Mouse (Mus musculus) splenic B cell, adult 2 months (primary cell): ENCODE data around the gene Phf3.

ENCODE experiments used
- DNase-seq: peaks from one replicate; pipeline ENCODE4 v3.0.0-alpha.2; 2011; ENCODE audit warnings: low read depth, low spot score
- H3K27me3 ChIP-seq: 2 replicates; pipeline ENCODE4 v1.6.1; 2012; ENCODE audit warnings: mild to moderate bottlenecking, low read length, moderate library complexity, mixed read lengths; ENCODE audit not compliant: control insufficient read depth, poor library complexity, insufficient read depth, severe bottlenecking
- H3K36me3 ChIP-seq: 2 replicates; pipeline ENCODE4 v1.6.1; 2012; ENCODE audit warnings: mild to moderate bottlenecking, low read length, moderate library complexity, mixed read lengths; ENCODE audit not compliant: control insufficient read depth, poor library complexity, insufficient read depth, severe bottlenecking

Gene Phf3

GRCm38 (mm10) chr1:30852518-30852917 is 21.2 kb downstream of the Phf3 start:
- Histone ChIP-seq H3K27me3 (no peaks in the 10 kb centered on the region), H3K36me3 (no peaks in the 10 kb centered on the region; the same call in 1 of the 2 replicates)
- DNase-seq = no peak

GRCm38 (mm10) chr1:30851920-30852319 is 21.8 kb downstream of the Phf3 start:
- H3K36me3 ChIP-seq = no peaks in the 10 kb centered on the region; the same call in 1 of the 2 replicates
- DNase-seq = no peak
- H3K27me3 ChIP-seq = no peaks in the 10 kb centered on the region

GRCm38 (mm10) chr1:30850906-30851305 is 22.8 kb downstream of the Phf3 start:
- no peaks in the 10 kb centered on the region for H3K27me3 ChIP-seq
- no peaks in the 10 kb centered on the region; the same call in 1 of the 2 replicates for H3K36me3 ChIP-seq
- DNase-seq = no peak

GRCm38 (mm10) chr1:30849955-30850354 is 23.8 kb downstream of the Phf3 start:
- Histone ChIP-seq H3K27me3 (no peaks in the 10 kb centered on the region), H3K36me3 (no peaks in the 10 kb centered on the region; the same call in 1 of the 2 replicates)
- DNase-seq = no peak

GRCm38 (mm10) chr1:30847706-30848105 is 26.0 kb downstream of the Phf3 start:
- Histone ChIP-seq H3K27me3 (no peaks in the 10 kb centered on the region), H3K36me3 (no peaks in the 10 kb centered on the region; the same call in 1 of the 2 replicates)
- DNase-seq = no peak

GRCm38 (mm10) chr1:30839662-30840061 is 34.1 kb downstream of the Phf3 start:
- peaks cover 2% of the 10 kb centered on the region; the same call in 1 of the 2 replicates for H3K36me3 ChIP-seq
- no peak for DNase-seq
- no peaks in the 10 kb centered on the region for H3K27me3 ChIP-seq

- no peak for DNase-seq
- Histone ChIP-seq H3K36me3 (peaks cover 2% of the 10 kb centered on the region; the same call in 1 of the 2 replicates), H3K27me3 (no peaks in the 10 kb centered on the region)
These were observed 38.2 kb downstream of the Phf3 start for GRCm38 (mm10) chr1:30835512-30835911.

GRCm38 (mm10) chr1:30832778-30833177 is 40.9 kb downstream of the Phf3 start:
- Histone ChIP-seq H3K36me3 (peaks cover 5% of the 10 kb centered on the region), H3K27me3 (no peaks in the 10 kb centered on the region)
- no peak for DNase-seq

GRCm38 (mm10) chr1:30819414-30819813 is 54.3 kb downstream of the Phf3 start:
- Histone ChIP-seq H3K27me3 (no peaks in the 10 kb centered on the region), H3K36me3 (peaks cover 18% of the 10 kb centered on the region)
- no peak for DNase-seq

- DNase-seq = no peak
- Histone ChIP-seq H3K36me3 (peaks cover 32% of the 10 kb centered on the region), H3K27me3 (no peaks in the 10 kb centered on the region)
These were observed 58.1 kb downstream of the Phf3 start for GRCm38 (mm10) chr1:30815609-30816008.

GRCm38 (mm10) chr1:30814987-30815386 is 58.7 kb downstream of the Phf3 start:
- DNase-seq = no peak
- Histone ChIP-seq H3K27me3 (no peaks in the 10 kb centered on the region), H3K36me3 (peaks cover 30% of the 10 kb centered on the region)

GRCm38 (mm10) chr1:30808101-30808699 is 65.5 kb downstream of the Phf3 start:
- peaks cover 27% of the 10 kb centered on the region for H3K36me3 ChIP-seq
- no peak for DNase-seq
- H3K27me3 ChIP-seq = no peaks in the 10 kb centered on the region

GRCm38 (mm10) chr1:30805688-30806285 is 67.9 kb downstream of the Phf3 start:
- Histone ChIP-seq H3K36me3 (peaks cover 22% of the 10 kb centered on the region), H3K27me3 (no peaks in the 10 kb centered on the region)
- no peak for DNase-seq

- Histone ChIP-seq H3K36me3 (peaks cover 20% of the 10 kb centered on the region), H3K27me3 (no peaks in the 10 kb centered on the region)
- DNase-seq = no peak
These were observed 68.8 kb downstream of the Phf3 start for GRCm38 (mm10) chr1:30804919-30805318.

GRCm38 (mm10) chr1:30801911-30802310 is 71.8 kb downstream of the Phf3 start:
- no peak for DNase-seq
- Histone ChIP-seq H3K27me3 (no peaks in the 10 kb centered on the region), H3K36me3 (peaks cover 14% of the 10 kb centered on the region)
